Mouse (Mus musculus) hindbrain, embryonic 11.5 days (tissue): ENCODE results near the gene Spon1. TPM values are rescaled to one million over a fixed set of nuclear protein-coding genes. Genes with fewer than 3 reads are reported as not detected.

Experiments
- ATAC-seq: fragments of 200-750 bp; cut with Nextera tagmentation; 2 replicates; pipeline ENCODE4 v1.8.0; 2017; ENCODE audit warnings: mild to moderate bottlenecking, moderate TSS enrichment, moderate library complexity; ENCODE audit not compliant: low FRiP score
- DNase-seq: peaks from one replicate; pipeline ENCODE4 v3.0.0-alpha.2; 2015; ENCODE audit warnings: low spot score
- H3K27ac ChIP-seq: fragments of 300-500 bp; sonication (generic); 2 replicates; pipeline ENCODE4 v1.5.1; 2014; ENCODE audit warnings: mild to moderate bottlenecking, low read depth, low read length
- H3K27me3 ChIP-seq: fragments of 300-500 bp; sonication (generic); 2 replicates; pipeline ENCODE4 v1.6.1; 2014; ENCODE audit warnings: mild to moderate bottlenecking, low read length, moderate library complexity, mixed read lengths; ENCODE audit not compliant: control insufficient read depth, insufficient read depth
- H3K36me3 ChIP-seq: fragments of 300-500 bp; sonication (generic); 2 replicates; pipeline ENCODE4 v1.6.1; 2014; ENCODE audit warnings: mild to moderate bottlenecking, low read length, moderate library complexity, mixed read lengths; ENCODE audit not compliant: control insufficient read depth, insufficient read depth
- H3K4me1 ChIP-seq: fragments of 300-500 bp; sonication (generic); replicated peaks from 2 replicates; pipeline ENCODE4 v1.6.1; 2014; ENCODE audit warnings: low read length, mixed read lengths; ENCODE audit not compliant: control insufficient read depth, insufficient read depth
- H3K4me2 ChIP-seq: fragments of 300-500 bp; sonication (generic); replicated peaks from 2 replicates; pipeline ENCODE4 v1.6.1; 2014; ENCODE audit warnings: mild to moderate bottlenecking, low read depth, low read length
- H3K4me3 ChIP-seq: fragments of 300-500 bp; sonication (generic); 2 replicates; pipeline ENCODE4 v1.5.1; 2014; ENCODE audit warnings: low read depth, low read length
- H3K9ac ChIP-seq: fragments of 300-500 bp; sonication (generic); 2 replicates; pipeline ENCODE4 v1.6.1; 2014; ENCODE audit warnings: low read depth, low read length
- H3K9me3 ChIP-seq: fragments of 300-500 bp; sonication (generic); 2 replicates; pipeline ENCODE4 v1.6.1; 2016; ENCODE audit warnings: low read length; ENCODE audit not compliant: control insufficient read depth
- WGBS: fragments of 180-500 bp; shearing (Covaris S2); extraction: QIAGEN DNeasy Blood & Tissue Kit; methylation state at CpG from one replicate; pipeline ENCODE4 v1.1.7; 2014; 5-methylcytosine and 5-hydroxymethylcytosine counted together
- polyA plus RNA-seq: library from polyadenylated mRNA; unstranded; fragments of >200 nt; fragmentation: Nextera tagmentation; extraction: Ambion mirVana; gene quantifications from 2 replicates; pipeline ENCODE4 v1.2.1, GENCODE M21; 2014

Gene Spon1
- polyA plus RNA-seq, 1 experiment from 2014 or later, result 72.3 TPM

GRCm38 (mm10) chr7:114020057-114020703, 254.4 kb downstream of the Spon1 start:
- peak overlapping the region; percentile 26 for H3K4me3 ChIP-seq
- H3K9ac ChIP-seq, result no peak overlapping the region; the same call in 1 of the 2 replicates
- H3K9me3 ChIP-seq, result no peaks in the 10 kb centered on the region
- H3K4me1 ChIP-seq, result no peaks in the 10 kb centered on the region
- no peaks in the 10 kb centered on the region for H3K36me3 ChIP-seq
- ATAC-seq, result no peak
- H3K27ac ChIP-seq, result no peak overlapping the region
- peak overlapping the region; percentile 46 for H3K4me2 ChIP-seq
- no peaks in the 10 kb centered on the region for H3K27me3 ChIP-seq
- no peak for DNase-seq
- WGBS, result 5% methylated on average over 11 of the region's 11 CpGs

GRCm38 (mm10) chr7:114020704-114021093, 254.9 kb downstream of the Spon1 start:
- Histone ChIP-seq H3K27ac (no peak overlapping the region), H3K4me1 (no peaks in the 10 kb centered on the region), H3K36me3 (no peaks in the 10 kb centered on the region), H3K4me3 (peak overlapping the region; percentile 26), H3K9ac (peak overlapping the region; percentile 44; the same call in 1 of the 2 replicates), H3K27me3 (no peaks in the 10 kb centered on the region), H3K9me3 (no peaks in the 10 kb centered on the region), H3K4me2 (peak overlapping the region; percentile 46)
- WGBS, result 3% methylated on average over 11 of the region's 11 CpGs
- DNase-seq (peak; percentile 85), ATAC-seq (peak; percentile 45; the same call in 1 of the 2 replicates)

- H3K27ac ChIP-seq, result no peak overlapping the region
- H3K9me3 ChIP-seq, result no peaks in the 10 kb centered on the region
- no peak for ATAC-seq
- H3K4me1 ChIP-seq, result no peaks in the 10 kb centered on the region
- no peak overlapping the region for H3K9ac ChIP-seq
- no peak overlapping the region for H3K4me2 ChIP-seq
- WGBS, result 92% methylated on average over 8 of the region's 8 CpGs
- no peaks in the 10 kb centered on the region for H3K27me3 ChIP-seq
- DNase-seq, result no peak
- H3K36me3 ChIP-seq, result no peaks in the 10 kb centered on the region
- no peak overlapping the region for H3K4me3 ChIP-seq
These were observed 261.1 kb downstream of the Spon1 start for GRCm38 (mm10) chr7:114026923-114027322.

GRCm38 (mm10) chr7:114027406-114027805, 261.6 kb downstream of the Spon1 start:
- H3K9me3 ChIP-seq, result no peaks in the 10 kb centered on the region
- H3K36me3 ChIP-seq, result no peaks in the 10 kb centered on the region
- no peak overlapping the region for H3K27ac ChIP-seq
- no peaks in the 10 kb centered on the region for H3K27me3 ChIP-seq
- no peak for DNase-seq
- no peak overlapping the region for H3K4me3 ChIP-seq
- H3K9ac ChIP-seq, result no peak overlapping the region
- H3K4me2 ChIP-seq, result no peak overlapping the region
- no peak for ATAC-seq
- H3K4me1 ChIP-seq, result no peaks in the 10 kb centered on the region
- 92% methylated on average over 3 of the region's 3 CpGs for WGBS

GRCm38 (mm10) chr7:114028828-114029227, 263.0 kb downstream of the Spon1 start:
- H3K4me3 ChIP-seq, result no peak overlapping the region
- no peaks in the 10 kb centered on the region for H3K9me3 ChIP-seq
- H3K4me1 ChIP-seq, result no peaks in the 10 kb centered on the region
- no peaks in the 10 kb centered on the region for H3K36me3 ChIP-seq
- ATAC-seq (no peak), DNase-seq (no peak)
- WGBS, result 91% methylated on average over 5 of the region's 5 CpGs
- H3K27me3 ChIP-seq, result no peaks in the 10 kb centered on the region
- H3K27ac ChIP-seq, result no peak overlapping the region
- H3K9ac ChIP-seq, result no peak overlapping the region
- H3K4me2 ChIP-seq, result no peak overlapping the region

GRCm38 (mm10) chr7:114029596-114029995, 263.8 kb downstream of the Spon1 start:
- no peak overlapping the region for H3K9ac ChIP-seq
- H3K4me2 ChIP-seq, result no peak overlapping the region
- no peaks in the 10 kb centered on the region for H3K4me1 ChIP-seq
- no peaks in the 10 kb centered on the region for H3K9me3 ChIP-seq
- DNase-seq (no peak), ATAC-seq (no peak)
- H3K27ac ChIP-seq, result no peak overlapping the region
- WGBS, result 81% methylated on average over 6 of the region's 6 CpGs
- no peaks in the 10 kb centered on the region for H3K36me3 ChIP-seq
- no peak overlapping the region for H3K4me3 ChIP-seq
- no peaks in the 10 kb centered on the region for H3K27me3 ChIP-seq

GRCm38 (mm10) chr7:114037237-114037636, 271.4 kb downstream of the Spon1 start:
- DNase-seq (no peak), ATAC-seq (no peak)
- H3K36me3 ChIP-seq, result no peaks in the 10 kb centered on the region
- no peaks in the 10 kb centered on the region for H3K4me1 ChIP-seq
- H3K4me3 ChIP-seq, result no peak overlapping the region
- no peak overlapping the region for H3K4me2 ChIP-seq
- H3K9me3 ChIP-seq, result no peaks in the 10 kb centered on the region
- WGBS, result 88% methylated on average over 4 of the region's 4 CpGs
- H3K9ac ChIP-seq, result no peak overlapping the region
- H3K27me3 ChIP-seq, result no peaks in the 10 kb centered on the region
- no peak overlapping the region for H3K27ac ChIP-seq

GRCm38 (mm10) chr7:114041349-114041748, 275.6 kb downstream of the Spon1 start:
- no peak overlapping the region for H3K4me2 ChIP-seq
- no peak overlapping the region for H3K27ac ChIP-seq
- H3K4me3 ChIP-seq, result no peak overlapping the region
- ATAC-seq, result no peak
- no peaks in the 10 kb centered on the region for H3K9me3 ChIP-seq
- no peaks in the 10 kb centered on the region for H3K27me3 ChIP-seq
- DNase-seq, result no peak
- H3K9ac ChIP-seq, result no peak overlapping the region
- H3K4me1 ChIP-seq, result no peaks in the 10 kb centered on the region
- no peaks in the 10 kb centered on the region for H3K36me3 ChIP-seq
- WGBS, result 91% methylated on average over 4 of the region's 4 CpGs
